24 mouse cellular contexts compared by ENCODE assay signal in genomic region chr17:79503037-79503436, GRCm38 (mm10).
"Had no signal": no experiment of that assay in that cellular context is flagged by ENCODE, and none has a peak within 500 bp of the region (broad histone marks: within the 10 kb centered on the region; RNA-seq: fewer than 3 reads in every experiment).

No protein-coding gene starts in this region.

- H3K9me3 ChIP-seq: heart, embryonic 15.5 days; hindbrain, embryonic 13.5 days; hindbrain, embryonic 15.5 days; limb, embryonic 10.5 days had no signal

- H3K27me3 ChIP-seq: heart, embryonic 13.5 days; heart, embryonic 15.5 days; hindbrain, embryonic 13.5 days; hindbrain, embryonic 15.5 days; limb, embryonic 12.5 days had no signal

- H3K27ac ChIP-seq: gastrocnemius, adult 2 months; heart, embryonic 13.5 days; heart, embryonic 15.5 days; hindbrain, embryonic 13.5 days; hindbrain, embryonic 15.5 days; hindbrain, postnatal 0 days; layer of hippocampus, adult 2 months; left cerebral cortex, adult 2 months; limb, embryonic 10.5 days; limb, embryonic 12.5 days had no signal

- H3K36me3 ChIP-seq: heart, embryonic 13.5 days; heart, embryonic 15.5 days; hindbrain, embryonic 13.5 days; hindbrain, embryonic 15.5 days; limb, embryonic 10.5 days; limb, embryonic 12.5 days had no signal

- ATAC-seq: forebrain, postnatal 0 days; hindbrain, postnatal 0 days; intestine, embryonic 16.5 days had no signal

- H3K4me1 ChIP-seq: hindbrain, embryonic 13.5 days; hindbrain, embryonic 15.5 days had no signal

- H3K4me3 ChIP-seq: gastrocnemius, adult 2 months; heart, embryonic 13.5 days; heart, embryonic 15.5 days; hindbrain, embryonic 13.5 days; hindbrain, embryonic 15.5 days; layer of hippocampus, adult 2 months; left cerebral cortex, adult 2 months; limb, embryonic 10.5 days; limb, embryonic 12.5 days had no signal

- DNase-seq: forebrain, postnatal 0 days; gastrocnemius, adult 2 months; gastrocnemius, postnatal 10 days; gastrocnemius, postnatal 25 days; heart, adult 18-20 months; heart, postnatal 14 days; heart, postnatal 36 days; kidney, adult 18-20 months; kidney, adult 8-10 months; kidney, postnatal 10 days; kidney, postnatal 25 days; kidney, postnatal 4 days; liver had no signal

- H3K9ac ChIP-seq: forebrain, postnatal 0 days; heart, embryonic 13.5 days; heart, embryonic 15.5 days; hindbrain, embryonic 13.5 days; hindbrain, embryonic 15.5 days; limb, embryonic 12.5 days had no signal

- H3K4me2 ChIP-seq: heart, embryonic 11.5 days; heart, embryonic 13.5 days; heart, embryonic 15.5 days; hindbrain, embryonic 13.5 days; hindbrain, embryonic 15.5 days; limb, embryonic 12.5 days had no signal
